Mouse (Mus musculus) thymus, adult 2 months (tissue): ENCODE data around the gene Ripk4.
A peak's percentile ranks its signal among the peaks of the same experiment; 100 is the strongest.

Experiments
- CTCF ChIP-seq: fragments of 200-500 bp; IDR thresholded peaks from 2 replicates; pipeline ENCODE4 v1.5.1; 2012; ENCODE audit warnings: mild to moderate bottlenecking, control low read depth, low read length, moderate library complexity, borderline replicate concordance; ENCODE audit not compliant: control insufficient read depth, poor library complexity, insufficient read depth; ENCODE audit errors: extremely low read depth
- POLR2A ChIP-seq: fragments of 200-500 bp; IDR thresholded peaks from 2 replicates; pipeline ENCODE4 v1.6.1; 2012; ENCODE audit warnings: mild to moderate bottlenecking, low read length, control low read depth, moderate library complexity; ENCODE audit not compliant: control insufficient read depth, poor library complexity, insufficient read depth; ENCODE audit errors: extremely low read depth

- no peak for TF ChIP-seq POLR2A
- TF ChIP-seq CTCF = peak; percentile 70; the same call in 1 of the 2 replicates
Observed at GRCm38 (mm10) chr16:97804680-97805547, 41.3 kb upstream of the Ripk4 start.
